Mouse (Mus musculus): ENCODE measurements at regions not wholly inside any gene's neighbourhood (a gene's known extent, or its start where the extent isn't known, plus 50 kb on each side); places are given as distances from the start of the nearest gene placed in this dataset.
A peak's percentile ranks its signal among the peaks of the same experiment; 100 is the strongest.

DNA sequence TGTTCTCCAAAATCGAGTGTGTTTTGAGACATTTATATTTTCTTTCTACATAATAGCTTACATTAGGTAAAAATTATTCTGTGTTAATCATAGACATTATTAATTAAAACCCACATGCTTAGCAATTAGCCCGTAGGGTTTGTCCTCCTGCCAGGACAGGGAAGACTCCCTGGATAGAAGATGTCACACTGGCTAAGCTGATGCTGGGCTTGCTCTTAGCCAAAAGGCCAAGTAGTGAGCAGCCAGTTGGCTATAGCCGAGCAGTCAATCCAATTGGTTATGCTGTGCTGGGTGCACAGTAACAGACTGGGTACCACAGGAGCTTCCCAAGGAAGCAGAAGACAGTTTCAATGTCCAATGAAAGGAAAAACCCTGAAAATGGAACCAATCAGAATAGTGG is 166.0 kb upstream of the Rnf219 start:
- H3K36me3 ChIP-seq (ENCODE audit: control insufficient read depth, insufficient read depth, low read length), result no peaks in the 10 kb centered on the region
- no peak overlapping the region for H3K9ac ChIP-seq (ENCODE audit: low read length)
- WGBS, result 89% methylated on average over 3 of the region's 3 CpGs
- H3K4me3 ChIP-seq (ENCODE audit: low read depth, low read length), result no peak overlapping the region
- H3K4me2 ChIP-seq (ENCODE audit: low read depth, low read length, severe bottlenecking), result no peak overlapping the region
- H3K27me3 ChIP-seq (ENCODE audit: control insufficient read depth, insufficient read depth, low read length), result no peaks in the 10 kb centered on the region
- no peaks in the 10 kb centered on the region for H3K9me3 ChIP-seq (ENCODE audit: control insufficient read depth, low read length)
- no peak overlapping the region for H3K27ac ChIP-seq (ENCODE audit: low read depth, low read length)
- no peak for DNase-seq (ENCODE audit: low spot score)
- H3K4me1 ChIP-seq (replicated peaks; ENCODE audit: control insufficient read depth, insufficient read depth, low read length), result no peaks in the 10 kb centered on the region
- ATAC-seq (replicated peaks; ENCODE audit: low FRiP score), result no peak

- H3K27me3 ChIP-seq (ENCODE audit: control insufficient read depth, insufficient read depth, low read length), result no peaks in the 10 kb centered on the region
- ATAC-seq (replicated peaks; ENCODE audit: low FRiP score) (peak; percentile 86), DNase-seq (ENCODE audit: low spot score) (peak; percentile 61)
- H3K9me3 ChIP-seq (ENCODE audit: control insufficient read depth, low read length), result no peaks in the 10 kb centered on the region
- H3K4me3 ChIP-seq (ENCODE audit: low read depth, low read length), result no peak overlapping the region
- no peak overlapping the region for H3K27ac ChIP-seq (ENCODE audit: low read depth, low read length)
- H3K4me2 ChIP-seq (ENCODE audit: low read depth, low read length, severe bottlenecking), result no peak overlapping the region
- no peak overlapping the region; the same call in 1 of the 2 replicates for H3K9ac ChIP-seq (ENCODE audit: low read length)
- H3K4me1 ChIP-seq (replicated peaks; ENCODE audit: control insufficient read depth, insufficient read depth, low read length), result no peaks in the 10 kb centered on the region
- 13% methylated on average over 7 of the region's 7 CpGs for WGBS
- H3K36me3 ChIP-seq (ENCODE audit: control insufficient read depth, insufficient read depth, low read length), result no peaks in the 10 kb centered on the region
Measured at GRCm38 (mm10) chr14:104676810-104677209, 154.4 kb upstream of the Rnf219 start.

DNA sequence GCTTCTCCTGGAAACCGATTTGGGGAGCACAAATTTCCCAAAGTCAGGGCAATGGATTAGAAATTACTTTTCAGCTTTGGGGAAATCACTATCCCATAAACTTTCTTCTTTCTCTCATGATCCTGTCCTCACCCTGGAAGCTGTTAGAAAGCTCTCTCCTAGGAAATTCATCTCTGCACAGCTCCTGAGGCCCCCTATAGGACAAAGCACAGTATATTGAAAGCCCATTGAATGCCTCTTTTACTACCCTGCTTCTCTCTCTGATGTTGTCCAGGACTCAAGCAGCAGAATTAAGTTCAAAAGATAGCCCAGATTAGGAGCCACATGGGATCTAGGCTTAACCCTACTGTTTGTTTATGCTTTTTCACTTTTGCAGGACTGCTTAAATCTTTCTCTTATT is 139.3 kb upstream of the Rnf219 start:
- Histone ChIP-seq H3K27ac (ENCODE audit: low read depth, low read length) (no peak overlapping the region), H3K9me3 (ENCODE audit: control insufficient read depth, low read length) (no peaks in the 10 kb centered on the region), H3K4me3 (ENCODE audit: low read depth, low read length) (no peak overlapping the region), H3K9ac (ENCODE audit: low read length) (no peak overlapping the region), H3K36me3 (ENCODE audit: control insufficient read depth, insufficient read depth, low read length) (no peaks in the 10 kb centered on the region), H3K4me2 (ENCODE audit: low read depth, low read length, severe bottlenecking) (no peak overlapping the region), H3K4me1 (replicated peaks; ENCODE audit: control insufficient read depth, insufficient read depth, low read length) (no peaks in the 10 kb centered on the region), H3K27me3 (ENCODE audit: control insufficient read depth, insufficient read depth, low read length) (no peaks in the 10 kb centered on the region)
- ATAC-seq (replicated peaks; ENCODE audit: low FRiP score) (no peak; the same call in 1 of the 2 replicates), DNase-seq (ENCODE audit: low spot score) (no peak)
- WGBS, result 84% methylated on average over 1 of the region's 1 CpGs

GRCm38 (mm10) chr14:104658751-104659150 is 136.3 kb upstream of the Rnf219 start:
- no peaks in the 10 kb centered on the region for H3K36me3 ChIP-seq (ENCODE audit: control insufficient read depth, insufficient read depth, low read length)
- H3K9me3 ChIP-seq (ENCODE audit: control insufficient read depth, low read length), result no peaks in the 10 kb centered on the region
- no peaks in the 10 kb centered on the region for H3K4me1 ChIP-seq (replicated peaks; ENCODE audit: control insufficient read depth, insufficient read depth, low read length)
- no peak for DNase-seq (ENCODE audit: low spot score)
- H3K27ac ChIP-seq (ENCODE audit: low read depth, low read length), result no peak overlapping the region
- no peak overlapping the region for H3K4me2 ChIP-seq (ENCODE audit: low read depth, low read length, severe bottlenecking)
- no peak overlapping the region for H3K4me3 ChIP-seq (ENCODE audit: low read depth, low read length)
- no peak for ATAC-seq (replicated peaks; ENCODE audit: low FRiP score)
- WGBS, result 87% methylated on average over 1 of the region's 1 CpGs
- H3K27me3 ChIP-seq (ENCODE audit: control insufficient read depth, insufficient read depth, low read length), result no peaks in the 10 kb centered on the region
- H3K9ac ChIP-seq (ENCODE audit: low read length), result no peak overlapping the region

- no peaks in the 10 kb centered on the region for H3K36me3 ChIP-seq (ENCODE audit: control insufficient read depth, insufficient read depth, low read length)
- no peaks in the 10 kb centered on the region for H3K27me3 ChIP-seq (ENCODE audit: control insufficient read depth, insufficient read depth, low read length)
- ATAC-seq (replicated peaks; ENCODE audit: low FRiP score) (no peak), DNase-seq (ENCODE audit: low spot score) (no peak)
- 77% methylated on average over 5 of the region's 5 CpGs for WGBS
- no peak overlapping the region for H3K4me2 ChIP-seq (ENCODE audit: low read depth, low read length, severe bottlenecking)
- H3K4me3 ChIP-seq (ENCODE audit: low read depth, low read length), result no peak overlapping the region
- H3K4me1 ChIP-seq (replicated peaks; ENCODE audit: control insufficient read depth, insufficient read depth, low read length), result no peaks in the 10 kb centered on the region
- H3K9ac ChIP-seq (ENCODE audit: low read length), result no peak overlapping the region
- no peaks in the 10 kb centered on the region for H3K9me3 ChIP-seq (ENCODE audit: control insufficient read depth, low read length)
- no peak overlapping the region for H3K27ac ChIP-seq (ENCODE audit: low read depth, low read length)
Measured at GRCm38 (mm10) chr14:104649980-104650379, 127.5 kb upstream of the Rnf219 start.

DNA sequence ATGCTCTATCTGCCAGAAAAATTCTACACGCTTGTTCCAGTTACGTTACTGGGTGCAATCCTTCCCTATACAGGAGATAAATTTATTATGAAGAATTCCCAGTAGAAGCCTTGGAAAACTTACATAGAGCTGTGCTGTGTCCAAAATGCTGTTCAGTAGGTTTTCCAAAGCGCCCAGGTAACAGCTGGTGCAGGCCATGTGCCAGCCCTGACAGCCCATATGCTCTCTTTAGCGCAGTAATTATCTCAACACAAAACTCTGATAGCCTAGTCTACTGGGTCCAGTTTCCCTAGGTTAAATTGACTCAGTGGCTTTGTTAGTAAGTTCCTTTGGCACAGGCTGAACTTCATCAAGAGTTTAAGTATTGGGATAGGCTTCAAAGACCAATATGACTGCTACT is 122.2 kb upstream of the Rnf219 start:
- Histone ChIP-seq H3K4me3 (ENCODE audit: low read depth, low read length) (no peak overlapping the region), H3K4me2 (ENCODE audit: low read depth, low read length, severe bottlenecking) (no peak overlapping the region), H3K9ac (ENCODE audit: low read length) (no peak overlapping the region), H3K4me1 (replicated peaks; ENCODE audit: control insufficient read depth, insufficient read depth, low read length) (no peaks in the 10 kb centered on the region), H3K27me3 (ENCODE audit: control insufficient read depth, insufficient read depth, low read length) (no peaks in the 10 kb centered on the region), H3K27ac (ENCODE audit: low read depth, low read length) (no peak overlapping the region), H3K36me3 (ENCODE audit: control insufficient read depth, insufficient read depth, low read length) (no peaks in the 10 kb centered on the region), H3K9me3 (ENCODE audit: control insufficient read depth, low read length) (no peaks in the 10 kb centered on the region)
- DNase-seq (ENCODE audit: low spot score) (no peak), ATAC-seq (replicated peaks; ENCODE audit: low FRiP score) (no peak)
- 91% methylated on average over 4 of the region's 4 CpGs for WGBS

- Histone ChIP-seq H3K36me3 (ENCODE audit: control insufficient read depth, insufficient read depth, low read length) (no peaks in the 10 kb centered on the region), H3K9ac (ENCODE audit: low read length) (no peak overlapping the region), H3K9me3 (ENCODE audit: control insufficient read depth, low read length) (no peaks in the 10 kb centered on the region), H3K27me3 (ENCODE audit: control insufficient read depth, insufficient read depth, low read length) (no peaks in the 10 kb centered on the region), H3K4me1 (replicated peaks; ENCODE audit: control insufficient read depth, insufficient read depth, low read length) (0 out of 2 replicates have a peak, but pooled peaks cover 2% of the 10 kb centered on the region), H3K4me3 (ENCODE audit: low read depth, low read length) (no peak overlapping the region), H3K4me2 (ENCODE audit: low read depth, low read length, severe bottlenecking) (no peak overlapping the region), H3K27ac (ENCODE audit: low read depth, low read length) (no peak overlapping the region)
- WGBS, result 69% methylated on average over 6 of the region's 6 CpGs
- ATAC-seq (replicated peaks; ENCODE audit: low FRiP score) (no peak), DNase-seq (ENCODE audit: low spot score) (no peak)
Measured at GRCm38 (mm10) chr14:104642783-104643182, 120.3 kb upstream of the Rnf219 start.

DNA sequence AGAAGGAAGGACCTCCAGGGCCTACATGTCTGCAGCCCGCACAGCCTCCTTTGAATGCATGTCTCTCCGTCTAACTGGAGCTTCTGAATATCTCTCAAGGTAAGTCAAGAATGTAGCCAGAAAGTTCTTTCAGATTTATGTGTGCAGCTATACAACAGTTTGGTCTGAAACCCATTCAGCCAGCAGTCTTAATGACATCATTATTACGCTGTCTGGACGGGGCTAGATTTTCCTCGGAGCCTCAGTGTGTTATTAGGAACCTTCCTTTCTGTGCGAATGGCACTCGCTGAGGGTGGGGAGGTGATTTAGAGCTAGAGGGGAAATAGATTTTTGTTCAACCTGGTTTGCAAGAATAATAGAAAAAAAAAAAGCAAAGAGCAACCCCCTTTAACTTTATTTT is 116.9 kb upstream of the Rnf219 start:
- H3K9me3 ChIP-seq (ENCODE audit: control insufficient read depth, low read length), result no peaks in the 10 kb centered on the region
- H3K27ac ChIP-seq (ENCODE audit: low read depth, low read length), result no peak overlapping the region
- no peaks in the 10 kb centered on the region for H3K36me3 ChIP-seq (ENCODE audit: control insufficient read depth, insufficient read depth, low read length)
- DNase-seq (ENCODE audit: low spot score) (no peak), ATAC-seq (replicated peaks; ENCODE audit: low FRiP score) (0 out of 2 replicates have a peak, but pooled peaks have one; percentile 67)
- 36% methylated on average over 7 of the region's 7 CpGs for WGBS
- no peaks in the 10 kb centered on the region for H3K27me3 ChIP-seq (ENCODE audit: control insufficient read depth, insufficient read depth, low read length)
- H3K9ac ChIP-seq (ENCODE audit: low read length), result no peak overlapping the region
- H3K4me2 ChIP-seq (ENCODE audit: low read depth, low read length, severe bottlenecking), result no peak overlapping the region
- H3K4me1 ChIP-seq (replicated peaks; ENCODE audit: control insufficient read depth, insufficient read depth, low read length), result 0 out of 2 replicates have a peak, but pooled peaks cover 2% of the 10 kb centered on the region
- H3K4me3 ChIP-seq (ENCODE audit: low read depth, low read length), result no peak overlapping the region

GRCm38 (mm10) chr14:104611467-104611866 is 89.0 kb upstream of the Rnf219 start:
- no peak; the same call in 1 of the 2 replicates for ATAC-seq (replicated peaks; ENCODE audit: low FRiP score)
- 90% methylated on average over 3 of the region's 3 CpGs for WGBS
- no peak for DNase-seq (ENCODE audit: low spot score)

More at GRCm38 (mm10) chr14:104611467-104611866, 89.0 kb upstream of the Rnf219 start:
- Histone ChIP-seq H3K9me3 (ENCODE audit: control insufficient read depth, low read length) (no peaks in the 10 kb centered on the region), H3K27me3 (ENCODE audit: control insufficient read depth, insufficient read depth, low read length) (no peaks in the 10 kb centered on the region), H3K27ac (ENCODE audit: low read depth, low read length) (no peak overlapping the region), H3K4me3 (ENCODE audit: low read depth, low read length) (no peak overlapping the region), H3K9ac (ENCODE audit: low read length) (no peak overlapping the region), H3K4me2 (ENCODE audit: low read depth, low read length, severe bottlenecking) (no peak overlapping the region), H3K4me1 (replicated peaks; ENCODE audit: control insufficient read depth, insufficient read depth, low read length) (no peaks in the 10 kb centered on the region), H3K36me3 (ENCODE audit: control insufficient read depth, insufficient read depth, low read length) (no peaks in the 10 kb centered on the region)

Measured in forebrain, embryonic 11.5 days (tissue).